Mouse (Mus musculus): ENCODE measurements around the gene Urb2.
"Not testable (repeated sequence)": the region's sequence is repeated elsewhere in the genome, so short reads cannot be mapped to it uniquely, and the experiment has no call there.

Urb2 gene

GRCm38 (mm10) chr8:124021237-124022227 lies at the start of gene Urb2, which contains the start of gene Taf5l:
Gene Urb2 (plus strand): TSS chr8:124021508.
Gene Taf5l (minus strand): TSS chr8:124021397.
- in situ Hi-C loops (cut with MboI): no loop called here

GRCm38 (mm10) chr8:123973495-123973894 lies 47.8 kb upstream of the Urb2 start:
- in situ Hi-C loops (cut with MboI): no loop called here

GRCm38 (mm10) chr8:123977499-123977898 lies 43.8 kb upstream of the Urb2 start:
- in situ Hi-C loops (cut with MboI): no loop called here

GRCm38 (mm10) chr8:123978166-123978838 lies 43.0 kb upstream of the Urb2 start:
- in situ Hi-C loops (cut with MboI): no loop called here

GRCm38 (mm10) chr8:123978926-123979325 lies 42.4 kb upstream of the Urb2 start:
- in situ Hi-C loops (cut with MboI): no loop called here

- in situ Hi-C loops (cut with MboI): no loop called here
Observed at GRCm38 (mm10) chr8:123980239-123980638, 41.1 kb upstream of the Urb2 start.

GRCm38 (mm10) chr8:123981674-123982073 lies 39.6 kb upstream of the Urb2 start:
- in situ Hi-C loops (cut with MboI): no loop called here

GRCm38 (mm10) chr8:123982291-123982793 lies 39.0 kb upstream of the Urb2 start:
- in situ Hi-C loops (cut with MboI): no loop called here

- in situ Hi-C loops (cut with MboI): no loop called here
Observed at GRCm38 (mm10) chr8:123982826-123983400, 38.4 kb upstream of the Urb2 start, which contains the start of gene Abcb10. Gene Abcb10 (minus strand): TSS chr8:123983122.

GRCm38 (mm10) chr8:123988605-123989038 lies 32.7 kb upstream of the Urb2 start:
- in situ Hi-C loops (cut with MboI): no loop called here

- in situ Hi-C loops (cut with MboI): no loop called here
Observed at GRCm38 (mm10) chr8:123989128-123989527, 32.2 kb upstream of the Urb2 start.

- in situ Hi-C loops (cut with MboI): no loop called here
Observed at GRCm38 (mm10) chr8:123990277-123991049, 30.8 kb upstream of the Urb2 start.

GRCm38 (mm10) chr8:123992587-123992986 lies 28.7 kb upstream of the Urb2 start:
- in situ Hi-C loops (cut with MboI): no loop called here

- in situ Hi-C loops (cut with MboI): no loop called here
Observed at GRCm38 (mm10) chr8:123993597-123993996, 27.7 kb upstream of the Urb2 start.

- in situ Hi-C loops (cut with MboI): no loop called here
Observed at GRCm38 (mm10) chr8:123993997-123994396, 27.3 kb upstream of the Urb2 start.

- in situ Hi-C loops (cut with MboI): no loop called here
Observed at GRCm38 (mm10) chr8:123999568-123999967, 21.7 kb upstream of the Urb2 start.

- in situ Hi-C loops (cut with MboI): no loop called here
Observed at GRCm38 (mm10) chr8:124002546-124003108, 18.7 kb upstream of the Urb2 start.

GRCm38 (mm10) chr8:124007829-124008228 lies 13.5 kb upstream of the Urb2 start:
- in situ Hi-C loops (cut with MboI): no loop called here

GRCm38 (mm10) chr8:124011580-124011979 lies 9.7 kb upstream of the Urb2 start:
- in situ Hi-C loops (cut with MboI): no loop called here

- in situ Hi-C loops (cut with MboI): no loop called here
Observed at GRCm38 (mm10) chr8:124011989-124012586, 9.2 kb upstream of the Urb2 start.

GRCm38 (mm10) chr8:124014299-124014698 lies 7.0 kb upstream of the Urb2 start:
- in situ Hi-C loops (cut with MboI): not testable (repeated sequence)
